23 mouse cellular contexts compared by ENCODE assay signal in genomic region chr16:18080171-18080570, GRCm38 (mm10). TPM values are rescaled to one million over a fixed set of nuclear protein-coding genes. Genes with fewer than 3 reads are reported as not detected.
A peak's percentile ranks its signal among the peaks of the same experiment; 100 is the strongest.
DNase-seq lines count a peak whose midpoint lies in the region; ATAC-seq lines count a peak whose summit lies in the region.
"Had no signal": no experiment of that assay in that cellular context is flagged by ENCODE, and none has a peak within 500 bp of the region (broad histone marks: within the 10 kb centered on the region; RNA-seq: fewer than 3 reads in every experiment).

No protein-coding gene starts in this region.

- H3K9me3 ChIP-seq in heart, embryonic 16.5 days (replicated peaks; ENCODE audit: control insufficient read depth, low read length): no peaks in the 10 kb centered on the region
- no peaks in the 10 kb centered on the region for H3K9me3 ChIP-seq in intestine, embryonic 16.5 days (ENCODE audit: control insufficient read depth, low read length)
- H3K9me3 ChIP-seq: embryonic facial prominence, embryonic 15.5 days; forebrain, embryonic 10.5 days; heart, embryonic 12.5 days; hindbrain, embryonic 13.5 days had no signal

- H3K4me1 ChIP-seq in heart, embryonic 16.5 days (ENCODE audit: control insufficient read depth, insufficient read depth, low read length): no peaks in the 10 kb centered on the region
- peaks cover 14% of the 10 kb centered on the region for H3K4me1 ChIP-seq in intestine, embryonic 16.5 days (ENCODE audit: control insufficient read depth, insufficient read depth, low read length)
- H3K4me1 ChIP-seq: heart, embryonic 12.5 days had no signal

- H3K4me2 ChIP-seq in heart, embryonic 16.5 days (ENCODE audit: low read depth, low read length): no peak overlapping the region
- no peak overlapping the region for H3K4me2 ChIP-seq in intestine, embryonic 16.5 days (ENCODE audit: low read depth, low read length)
- H3K4me2 ChIP-seq: embryonic facial prominence, embryonic 15.5 days; heart, embryonic 12.5 days; hindbrain, embryonic 13.5 days had no signal

- DNase-seq in heart, postnatal 10 days: no peak
- peak; percentile 42 to 60 for DNase-seq in thymus, adult 18-20 months
- peak; percentile 62 for DNase-seq in thymus, postnatal 14 days
- no peak for DNase-seq in adrenal gland, postnatal 14 days
- no peak for DNase-seq in layer of hippocampus, adult 18-20 months (ENCODE audit: low spot score in 2 of 2)
- DNase-seq: cerebellum, adult 11 months; cerebellum, adult 8-10 months; cerebellum, postnatal 14 days; embryo, embryonic 11 days; gastrocnemius, postnatal 25 days; heart, postnatal 4 days had no signal

- WGBS in heart, embryonic 16.5 days: 80% methylated on average over 7 of the region's 7 CpGs
- 86% methylated on average over 7 of the region's 7 CpGs for WGBS in intestine, embryonic 16.5 days

- no peak overlapping the region for H3K9ac ChIP-seq in heart, embryonic 16.5 days (ENCODE audit: low read length)
- H3K9ac ChIP-seq in intestine, embryonic 16.5 days (ENCODE audit: low read depth, low read length): no peak overlapping the region
- H3K9ac ChIP-seq: embryonic facial prominence, embryonic 15.5 days; heart, embryonic 12.5 days; hindbrain, embryonic 13.5 days had no signal

- no peak overlapping the region for H3K27ac ChIP-seq in heart, embryonic 16.5 days (ENCODE audit: low read length)
- H3K27ac ChIP-seq in intestine, embryonic 16.5 days (ENCODE audit: low read length): no peak overlapping the region
- H3K27ac ChIP-seq: embryonic facial prominence, embryonic 15.5 days; forebrain, embryonic 10.5 days; hindbrain, embryonic 13.5 days; hindbrain, postnatal 0 days had no signal

- H3K36me3 ChIP-seq in heart, embryonic 16.5 days (ENCODE audit: control insufficient read depth, insufficient read depth): no peaks in the 10 kb centered on the region
- H3K36me3 ChIP-seq in intestine, embryonic 16.5 days (ENCODE audit: control insufficient read depth, insufficient read depth, low read length): no peaks in the 10 kb centered on the region
- H3K36me3 ChIP-seq: embryonic facial prominence, embryonic 15.5 days; heart, embryonic 12.5 days; hindbrain, embryonic 13.5 days had no signal

- 0 out of 2 replicates have a peak, but pooled peaks have one; percentile 5 for ATAC-seq in heart, embryonic 16.5 days (replicated peaks; ENCODE audit: extremely low read depth, insufficient read depth, low FRiP score)
- no peak for ATAC-seq in intestine, embryonic 16.5 days
- ATAC-seq: activated CD4-positive, CD25-positive, alpha-beta regulatory T cell, adult 4 months; forebrain, embryonic 14.5 days; hindbrain, postnatal 0 days had no signal

- intact Hi-C loops in heart, postnatal 10 days (cut with DNase I): no loop called here

- H3K4me3 ChIP-seq in heart, embryonic 16.5 days (ENCODE audit: low read length): no peak overlapping the region
- H3K4me3 ChIP-seq in intestine, embryonic 16.5 days (ENCODE audit: low read length): no peak overlapping the region
- H3K4me3 ChIP-seq: embryonic facial prominence, embryonic 15.5 days; erythroblast, embryonic 14.5 days; forebrain, embryonic 10.5 days; heart, embryonic 12.5 days; hindbrain, embryonic 13.5 days had no signal

- no peaks in the 10 kb centered on the region for H3K27me3 ChIP-seq in heart, embryonic 16.5 days (ENCODE audit: control insufficient read depth, insufficient read depth, low read length)
- no peaks in the 10 kb centered on the region for H3K27me3 ChIP-seq in intestine, embryonic 16.5 days (replicated peaks; ENCODE audit: control insufficient read depth, insufficient read depth, low read length)
- H3K27me3 ChIP-seq: embryonic facial prominence, embryonic 15.5 days; heart, embryonic 12.5 days; hindbrain, embryonic 13.5 days; Patski had no signal

RNA-seq across cellular contexts. Expression of gene Prodh, which starts 9.8 kb away (rescaled TPM):
- polyA plus RNA-seq in heart, embryonic 16.5 days (2015; fragmentation: Nextera tagmentation; extraction: Ambion mirVana): 7.2 and 7.3 TPM in 2 replicates
- 10 to 100 TPM in 1 of 2 experiments, 1 to 10 TPM in 1; 6.4 to 11.4 TPM for total RNA-seq in heart, postnatal 10 days (2021)
- polyA plus RNA-seq in intestine, embryonic 16.5 days (2015; fragmentation: Nextera tagmentation; extraction: Ambion mirVana): 20.1 and 24.4 TPM in 2 replicates
- total RNA-seq in adrenal gland, postnatal 14 days (2021): 37.6 and 37.9 TPM in 2 replicates
- total RNA-seq in layer of hippocampus, adult 18-20 months (2021): 10 to 100 TPM; 41.1 to 45.8 TPM

RNA-seq across cellular contexts. Expression of gene Dgcr6, which starts 27.5 kb away (rescaled TPM):
- 67.4 and 67.8 TPM in 2 replicates for polyA plus RNA-seq in heart, embryonic 16.5 days (2015; fragmentation: Nextera tagmentation; extraction: Ambion mirVana)
- total RNA-seq in heart, postnatal 10 days (2021): 10 to 100 TPM; 42.8 to 47.4 TPM
- 77.0 and 77.1 TPM in 2 replicates for polyA plus RNA-seq in intestine, embryonic 16.5 days (2015; fragmentation: Nextera tagmentation; extraction: Ambion mirVana)
- total RNA-seq in adrenal gland, postnatal 14 days (2021): 55.3 and 58.7 TPM in 2 replicates
- total RNA-seq in layer of hippocampus, adult 18-20 months (2021): 10 to 100 TPM; 71.2 to 76.7 TPM

RNA-seq across cellular contexts. Expression of gene Rtn4r, which starts 47.3 kb away (rescaled TPM):
- 0.16 and 0.85 TPM in 2 replicates for polyA plus RNA-seq in heart, embryonic 16.5 days (2015; fragmentation: Nextera tagmentation; extraction: Ambion mirVana)
- 1 to 10 TPM; 7.7 to 7.9 TPM for total RNA-seq in heart, postnatal 10 days (2021)
- polyA plus RNA-seq in intestine, embryonic 16.5 days (2015; fragmentation: Nextera tagmentation; extraction: Ambion mirVana): 0.73 and 2.4 TPM in 2 replicates
- total RNA-seq in adrenal gland, postnatal 14 days (2021): 0.33 and 0.86 TPM in 2 replicates
- 100 to 1,000 TPM; 108 to 117 TPM for total RNA-seq in layer of hippocampus, adult 18-20 months (2021)
- total RNA-seq: CH12.LX had no signal
- polyA plus RNA-seq: activated CD4-positive, CD25-positive, alpha-beta regulatory T cell, adult 4 months had no signal

Comparison
In these comparisons a context has a peak if more than half of its experiments do, and no peak if none do; other contexts are left out.
1. DNase-seq: peak in thymus, adult 18-20 months (2 of 2) and thymus, postnatal 14 days (single experiment); none in heart, postnatal 10 days (0 of 2), adrenal gland, postnatal 14 days (single experiment) and layer of hippocampus, adult 18-20 months (0 of 2).
2. RNA of gene Rtn4r, which starts 47.3 kb away (total RNA-seq): 108 to 117 TPM in layer of hippocampus, adult 18-20 months; 7.7 to 7.9 TPM in heart, postnatal 10 days and 0.33 to 0.86 TPM in adrenal gland, postnatal 14 days; every median in the first group is over 10 times any median in the second.